Mouse (Mus musculus): ENCODE measurements around the gene Acd. TPM values are rescaled to one million over a fixed set of nuclear protein-coding genes. Genes with fewer than 3 reads are reported as not detected.

Acd gene
- total RNA-seq (2021), result 10 to 100 TPM; 23.1 to 24.0 TPM
- long read RNA-seq, experiment 1, transcript Acd-201 (11 exons, 3,154 nt), result major isoform, 16 of 34 reads
- long read RNA-seq, experiment 1, partial matches to known transcripts, result 6 of 34 reads
- long read RNA-seq, experiment 1, other reads (novel, unspliced or antisense), result 11 of 34 reads
- long read RNA-seq, experiment 2, transcript Acd-201 (11 exons, 3,154 nt), result major isoform, 14 of 27 reads
- long read RNA-seq, experiment 2, partial matches to known transcripts, result 2 of 27 reads
- long read RNA-seq, experiment 2, other reads (novel, unspliced or antisense), result 11 of 27 reads

- peak; percentile 97 for DNase-seq (ENCODE audit: low spot score in 2 of 2)
Observed at GRCm38 (mm10) chr8:105700966-105701824, at the start of gene Acd, which contains the start of gene Pard6a. Acd (minus strand) TSS chr8:105701102. Pard6a (plus strand) TSS chr8:105701148.

DNA sequence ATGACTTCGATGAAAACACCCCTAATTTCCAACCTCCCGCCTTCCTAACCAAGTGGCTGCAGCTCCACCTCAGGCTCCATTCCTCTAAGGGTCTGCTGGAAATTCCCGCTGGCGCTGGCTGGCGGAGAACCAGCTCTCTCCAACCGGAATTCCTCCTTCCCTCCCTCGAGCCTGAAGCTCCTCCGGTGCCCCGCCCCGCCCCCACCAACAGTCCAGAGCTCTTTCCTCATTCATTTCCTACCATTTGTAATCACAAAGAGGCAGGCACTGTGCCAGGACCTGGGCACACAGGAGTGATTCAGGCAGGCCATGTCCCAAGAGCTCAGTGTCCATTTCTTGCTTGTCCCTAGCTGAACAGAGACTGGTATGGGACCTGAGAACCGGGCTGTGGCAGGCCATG is 49.7 kb upstream of the Acd start:
- DNase-seq (ENCODE audit: low spot score in 2 of 2), result peak; percentile 26 to 49

DNA sequence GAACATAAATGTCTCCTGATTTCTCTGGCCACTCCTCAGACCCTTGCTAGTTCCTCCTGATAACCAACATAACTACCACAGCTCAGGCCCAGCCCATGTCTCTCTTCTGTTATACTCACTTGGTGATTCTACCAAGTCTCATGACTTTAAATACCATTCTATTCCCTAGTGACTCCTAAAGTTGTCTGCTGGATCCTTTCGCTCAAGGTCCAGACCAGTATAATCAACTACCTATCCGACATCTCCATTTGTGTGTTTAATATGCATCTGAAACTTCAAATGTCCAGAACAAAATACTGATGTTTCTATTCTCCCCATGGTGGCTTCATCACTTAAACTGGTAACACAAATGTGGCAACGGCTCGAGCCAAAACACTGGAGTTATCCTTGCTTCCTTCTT is 42.4 kb upstream of the Acd start:
- DNase-seq (ENCODE audit: low spot score in 2 of 2), result no peak

- no peak for DNase-seq (ENCODE audit: low spot score in 2 of 2)
Observed at GRCm38 (mm10) chr8:105739216-105739615, 38.3 kb upstream of the Acd start.

DNA sequence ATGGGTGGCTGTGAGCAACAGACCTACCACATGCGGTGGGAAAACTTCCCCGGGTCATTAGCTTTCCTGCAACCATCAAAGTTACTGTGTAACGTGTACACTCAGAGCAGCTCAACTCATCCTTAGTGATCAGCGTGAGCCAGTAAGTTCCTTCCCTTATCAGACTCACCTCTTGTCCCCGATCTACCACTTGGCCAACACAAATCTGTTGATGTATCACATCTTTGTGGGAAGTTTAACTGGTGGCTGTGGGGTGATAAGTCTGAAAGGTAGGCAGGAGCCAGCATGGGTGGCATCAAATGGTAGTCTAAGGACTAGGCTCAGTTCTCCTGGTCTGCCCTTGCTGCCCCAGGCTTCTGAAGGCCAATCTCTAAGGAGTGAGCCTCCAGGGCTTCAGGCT is 31.3 kb upstream of the Acd start:
- DNase-seq (ENCODE audit: low spot score in 2 of 2), result no peak

GRCm38 (mm10) chr8:105727397-105728124 is 26.7 kb upstream of the Acd start:
- no peak for DNase-seq (ENCODE audit: low spot score in 2 of 2)

GRCm38 (mm10) chr8:105725726-105726125 is 24.8 kb upstream of the Acd start:
- DNase-seq (ENCODE audit: low spot score in 2 of 2), result no peak

DNA sequence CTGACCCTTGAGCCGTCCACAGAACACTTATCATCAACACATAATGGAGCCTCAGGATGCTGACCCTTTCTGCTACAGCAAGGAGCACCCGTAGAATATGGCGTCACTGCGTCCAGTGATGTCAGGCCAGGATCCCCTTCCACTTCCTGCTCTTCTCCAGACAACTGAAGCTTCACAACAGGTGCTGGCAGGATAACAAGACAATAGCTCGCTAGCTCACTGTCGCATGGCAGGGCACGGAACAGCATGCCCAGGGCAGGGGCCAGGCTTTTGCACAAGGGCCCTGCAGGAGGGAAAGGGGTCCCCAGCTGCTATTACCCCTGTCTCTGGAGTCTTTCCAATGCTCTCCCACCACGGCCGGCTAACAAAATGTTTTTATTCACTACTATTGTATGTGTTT is 22.0 kb upstream of the Acd start:
- no peak for DNase-seq (ENCODE audit: low spot score in 2 of 2)

DNA sequence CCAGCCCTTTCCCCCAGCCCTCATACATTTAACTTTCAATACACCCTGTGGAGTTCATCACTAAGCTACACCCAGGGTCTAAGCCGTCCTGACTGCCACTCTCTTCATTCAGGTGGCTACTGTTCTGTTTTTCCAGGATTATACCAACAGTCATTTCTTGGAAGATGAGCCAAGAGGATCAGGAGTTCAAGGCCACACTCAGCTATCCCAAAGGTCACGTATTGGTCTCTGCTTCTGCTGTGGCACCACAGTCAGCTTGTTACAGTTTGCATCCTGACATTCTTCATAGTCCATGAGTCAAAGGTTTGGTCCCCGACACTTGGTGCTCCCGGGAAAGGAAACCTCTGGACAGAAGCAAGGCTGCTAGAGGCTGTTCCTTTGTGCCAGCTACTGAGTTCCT is 18.7 kb upstream of the Acd start:
- no peak for DNase-seq (ENCODE audit: low spot score in 2 of 2)

DNA sequence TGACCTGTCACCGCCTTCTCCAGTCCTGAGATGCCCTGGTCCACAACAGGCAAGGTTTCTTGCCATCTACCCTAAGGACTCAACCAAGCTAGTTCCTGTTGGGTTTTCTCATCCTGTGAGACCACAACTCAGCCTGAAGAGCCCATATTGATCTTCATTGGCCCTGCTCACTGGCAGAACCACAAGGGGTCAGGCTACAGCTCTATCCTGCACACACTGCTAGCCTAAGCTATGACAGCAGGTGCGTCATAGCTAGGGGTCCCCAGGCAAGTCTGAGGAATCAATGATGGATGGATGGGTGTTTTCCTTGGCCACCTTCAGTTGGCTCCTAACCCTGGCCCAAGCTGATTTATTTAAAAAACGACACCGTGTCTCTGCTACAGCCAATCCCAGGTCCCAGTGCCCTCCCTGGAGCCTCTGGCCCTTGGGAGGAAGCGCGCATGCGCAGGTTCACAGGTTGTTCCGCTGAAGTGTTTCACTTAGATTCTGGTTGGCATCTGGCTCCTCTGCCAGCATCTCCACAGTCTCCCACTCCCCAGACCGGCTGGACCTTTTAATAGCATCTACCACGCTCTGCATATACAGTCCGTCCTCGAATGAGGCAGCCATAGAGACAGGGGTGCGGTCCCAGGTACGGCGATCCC is 15.5 kb upstream of the Acd start:
- no peak for DNase-seq (ENCODE audit: low spot score in 2 of 2)

GRCm38 (mm10) chr8:105715042-105715441 is 14.1 kb upstream of the Acd start:
- no peak for DNase-seq (ENCODE audit: low spot score in 2 of 2)

DNA sequence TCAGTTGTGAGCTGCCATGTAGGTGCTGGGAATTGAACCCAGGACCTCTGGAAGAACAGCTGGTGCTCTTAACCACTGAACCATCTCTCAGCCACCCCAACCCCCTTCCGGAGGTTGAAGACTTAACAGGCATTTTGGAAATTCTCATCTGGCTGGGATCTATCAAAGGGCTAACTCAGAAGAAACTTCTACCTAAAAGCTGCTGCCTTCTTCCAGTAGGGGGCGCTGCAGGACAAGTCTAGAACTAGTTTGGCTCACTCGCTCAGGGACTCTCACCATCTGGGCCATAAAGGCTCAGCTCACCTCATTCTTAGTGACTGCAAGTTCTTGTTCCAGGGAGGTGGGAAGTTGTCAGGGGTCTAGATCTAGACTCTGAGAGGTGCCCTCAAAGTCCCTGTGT is 13.2 kb upstream of the Acd start:
- DNase-seq (ENCODE audit: low spot score in 2 of 2), result peak; percentile 80 to 88

DNA sequence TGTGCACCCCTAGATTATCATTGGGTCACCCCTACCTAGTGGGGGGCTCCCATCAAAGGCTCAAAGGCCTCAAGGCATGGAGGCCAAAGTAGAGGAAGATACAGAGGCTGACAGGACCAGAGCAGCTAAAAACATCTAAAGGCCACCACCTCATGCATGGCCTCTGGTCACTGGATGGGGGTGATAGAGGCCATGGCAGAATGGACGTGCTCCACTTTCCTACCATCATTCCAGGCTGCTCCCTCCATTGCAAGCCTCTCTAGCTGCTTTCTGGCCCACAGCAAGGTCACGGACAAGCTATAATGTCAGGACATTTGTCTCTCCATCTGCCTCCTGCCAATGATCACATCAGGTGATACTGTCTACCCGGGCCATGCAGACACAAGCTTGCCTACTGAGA is 11.4 kb upstream of the Acd start:
- no peak for DNase-seq (ENCODE audit: low spot score in 2 of 2)

- DNase-seq (ENCODE audit: low spot score in 2 of 2), result no peak
Observed at GRCm38 (mm10) chr8:105709317-105709716, 8.4 kb upstream of the Acd start.

DNA sequence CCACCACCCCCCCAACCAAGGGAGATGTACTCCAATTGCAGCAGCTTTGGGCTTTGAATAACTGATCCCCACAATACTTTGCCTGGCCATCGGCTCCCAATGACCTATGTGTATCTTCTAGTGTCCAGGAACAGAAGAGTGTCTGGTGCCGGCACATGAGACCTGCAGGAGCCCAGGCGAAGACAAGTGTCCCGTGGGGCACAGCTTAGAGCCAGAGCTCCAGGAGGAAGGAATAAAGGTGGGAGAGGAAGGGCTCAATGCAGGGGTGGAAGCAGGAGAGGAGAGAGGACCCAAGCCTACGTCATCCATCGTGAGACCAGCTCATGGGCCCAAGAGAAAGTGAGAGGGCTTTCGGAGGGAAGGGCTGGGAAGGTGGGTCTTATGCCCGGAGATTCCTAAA is 7.8 kb upstream of the Acd start:
- DNase-seq (ENCODE audit: low spot score in 2 of 2), result no peak

DNA sequence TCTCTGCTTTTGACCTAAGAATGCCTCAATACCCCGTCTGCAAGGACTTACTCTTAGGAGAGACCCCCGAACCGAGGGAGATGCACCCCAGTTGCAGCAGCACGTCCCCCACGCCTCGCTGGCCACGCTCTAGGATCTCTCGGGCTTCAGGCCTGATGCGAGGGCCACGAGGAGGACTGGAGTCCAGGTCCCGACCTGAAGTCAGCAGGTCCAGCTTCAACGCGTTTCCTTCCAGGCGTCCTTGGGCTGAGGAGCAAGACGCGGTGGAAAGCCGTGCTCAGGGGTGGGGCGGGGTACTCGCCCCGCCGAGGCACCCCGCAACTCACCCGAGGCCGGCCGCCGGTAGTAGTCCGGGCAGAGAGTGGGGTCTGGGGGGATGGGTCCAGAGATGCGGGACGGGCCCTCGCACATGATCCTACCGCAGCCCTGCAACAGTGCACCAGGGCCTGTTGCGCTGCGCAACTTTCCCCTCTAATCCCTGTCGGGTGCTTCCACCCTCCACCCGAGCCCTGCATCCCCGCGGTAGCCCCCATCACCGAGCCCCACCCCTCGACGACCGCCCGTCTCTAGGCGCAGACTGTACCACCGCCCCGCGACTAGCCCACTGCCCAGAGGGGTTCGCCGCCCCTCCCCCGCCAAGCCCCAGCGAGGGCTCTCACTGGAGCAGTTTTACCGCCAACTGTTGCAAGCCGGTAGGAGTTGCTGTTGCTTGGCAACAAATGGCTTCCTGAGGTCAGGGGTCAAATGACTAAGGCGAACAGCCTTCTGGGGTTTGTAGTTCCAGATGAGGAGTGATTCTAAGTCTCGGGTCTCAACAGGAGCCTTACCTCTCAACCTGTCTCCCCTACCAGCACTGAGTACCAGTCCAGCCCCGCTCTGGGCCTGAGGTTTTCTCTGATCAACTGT is 6.8 kb upstream of the Acd start, which contains the start of the genes 4933405L10Rik and Enkd1:
Gene 4933405L10Rik (plus strand): TSS at position 158 of the 906 bp plus-strand sequence.
Gene Enkd1 (minus strand): TSS at position 713 of the 906 bp plus-strand sequence.
- DNase-seq (ENCODE audit: low spot score in 2 of 2), result peak; percentile 48 to 81

DNA sequence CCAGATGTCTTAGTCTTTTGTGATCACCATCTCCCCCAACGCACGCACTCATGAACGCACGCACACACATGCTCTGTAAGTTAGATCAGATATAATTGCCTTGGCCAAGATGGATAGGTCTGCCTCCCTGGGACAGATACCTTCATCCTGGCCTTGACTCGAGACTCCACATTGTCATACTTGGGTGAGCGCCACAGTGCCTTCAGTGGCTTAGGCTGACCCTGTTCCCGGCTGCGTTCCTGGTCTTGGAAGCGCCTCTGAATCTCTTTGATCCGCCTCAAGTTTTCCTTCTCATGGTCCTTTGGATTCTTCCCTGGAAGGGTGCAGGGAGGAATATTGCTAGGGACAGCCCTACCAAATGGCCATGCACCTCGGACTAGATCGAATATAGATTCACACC is 5.5 kb upstream of the Acd start:
- DNase-seq (ENCODE audit: low spot score in 2 of 2), result no peak

DNA sequence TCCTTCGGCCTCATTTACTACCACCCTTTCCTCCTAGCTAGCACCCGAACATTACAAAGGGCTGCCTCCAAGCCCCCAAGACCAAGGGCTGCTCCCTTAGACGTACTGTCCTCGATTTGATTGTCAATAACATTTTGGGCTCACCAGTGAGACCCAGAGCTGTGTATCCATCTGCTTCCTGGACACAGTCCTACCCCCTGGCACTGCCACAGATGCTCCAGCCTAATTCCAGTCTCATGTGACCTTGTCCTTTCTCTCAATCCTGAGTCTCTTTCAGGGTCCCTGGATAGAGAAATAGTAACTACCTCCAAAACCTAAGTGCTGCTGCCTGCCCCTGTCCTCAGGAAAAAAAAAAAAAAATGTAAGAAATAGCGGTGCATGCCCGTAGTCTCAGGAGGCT is 4.1 kb upstream of the Acd start:
- DNase-seq (ENCODE audit: low spot score in 2 of 2), result no peak

GRCm38 (mm10) chr8:105704146-105704812 is 3.4 kb upstream of the Acd start:
- DNase-seq (ENCODE audit: low spot score in 2 of 2), result no peak
